Mouse (Mus musculus): ENCODE measurements around the gene Dlg5.

Gene Dlg5

GRCm38 (mm10) chr14:24245177-24246081, at the start of gene Dlg5:
Dlg5 (minus strand) TSS chr14:24245920.
- DNase-seq (ENCODE audit: low spot score in 2 of 2) = no peak

DNA sequence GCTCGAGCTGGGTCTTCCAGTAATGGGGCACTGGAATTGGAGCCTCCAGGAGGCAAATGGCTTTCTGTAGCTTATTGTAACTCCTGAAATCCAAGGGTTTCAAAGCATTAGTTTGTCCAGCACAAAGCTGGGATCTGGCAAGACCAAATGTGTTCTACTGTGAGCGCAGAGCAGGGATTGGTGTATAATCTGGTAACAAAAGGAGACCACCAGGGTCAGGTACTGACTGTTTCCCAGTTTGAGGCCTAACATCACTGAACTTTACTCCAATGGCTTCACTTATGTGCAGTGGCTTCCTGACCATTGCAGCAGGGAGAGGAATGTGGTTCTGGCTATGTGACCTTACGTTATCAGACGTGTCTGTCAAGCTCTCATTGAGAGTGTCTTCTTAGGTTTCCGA, 47.9 kb upstream of the Dlg5 start:
- no peak for DNase-seq (ENCODE audit: low spot score in 2 of 2)

- no peak for DNase-seq (ENCODE audit: low spot score in 2 of 2)
Measured at GRCm38 (mm10) chr14:24292914-24293313, 47.2 kb upstream of the Dlg5 start, which contains the start of gene E330034G19Rik. E330034G19Rik (plus strand) TSS chr14:24293214.

DNA sequence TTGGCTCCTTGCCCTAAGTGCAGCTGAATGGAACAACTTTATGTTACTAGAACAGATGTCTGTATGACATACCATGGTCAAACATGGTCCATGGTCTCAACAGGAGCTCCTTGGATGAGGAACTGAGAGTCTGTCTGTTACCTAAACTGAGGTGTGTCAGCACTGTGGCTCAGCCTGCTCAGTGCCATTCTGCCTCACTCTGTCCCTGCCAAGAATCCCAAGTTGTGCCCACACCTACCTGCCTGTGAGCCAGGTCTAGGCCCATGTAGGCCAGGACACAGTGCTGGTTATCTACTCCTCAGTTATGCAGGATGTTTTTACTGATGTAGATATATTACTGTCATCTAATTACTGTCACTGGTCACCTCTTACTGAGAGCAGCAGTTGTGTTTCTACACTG, 45.0 kb upstream of the Dlg5 start:
- DNase-seq (ENCODE audit: low spot score in 2 of 2) = no peak

GRCm38 (mm10) chr14:24286136-24286535, 40.4 kb upstream of the Dlg5 start:
- no peak for DNase-seq (ENCODE audit: low spot score in 2 of 2)

- no peak for DNase-seq (ENCODE audit: low spot score in 2 of 2)
Measured at GRCm38 (mm10) chr14:24282276-24282675, 36.6 kb upstream of the Dlg5 start.

DNA sequence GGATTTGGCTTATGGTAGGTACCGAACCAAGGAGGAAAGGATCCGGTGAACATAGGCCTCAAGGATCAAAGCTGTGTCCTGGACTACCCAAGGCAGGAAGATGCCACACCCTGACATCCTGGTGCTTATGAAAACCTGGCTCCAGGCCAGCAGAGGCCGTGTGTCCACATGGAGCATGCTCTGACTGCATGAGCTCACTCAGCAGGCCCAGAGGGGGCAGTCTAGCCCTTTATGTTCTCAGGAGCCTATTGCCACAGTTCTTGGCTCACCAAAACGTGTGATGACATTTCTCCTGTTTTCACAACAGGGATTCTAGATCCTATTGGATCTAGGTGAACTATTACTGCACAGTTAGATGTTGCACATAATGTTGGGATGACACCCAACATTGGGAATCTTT, 35.6 kb upstream of the Dlg5 start:
- DNase-seq (ENCODE audit: low spot score in 2 of 2) = no peak

DNA sequence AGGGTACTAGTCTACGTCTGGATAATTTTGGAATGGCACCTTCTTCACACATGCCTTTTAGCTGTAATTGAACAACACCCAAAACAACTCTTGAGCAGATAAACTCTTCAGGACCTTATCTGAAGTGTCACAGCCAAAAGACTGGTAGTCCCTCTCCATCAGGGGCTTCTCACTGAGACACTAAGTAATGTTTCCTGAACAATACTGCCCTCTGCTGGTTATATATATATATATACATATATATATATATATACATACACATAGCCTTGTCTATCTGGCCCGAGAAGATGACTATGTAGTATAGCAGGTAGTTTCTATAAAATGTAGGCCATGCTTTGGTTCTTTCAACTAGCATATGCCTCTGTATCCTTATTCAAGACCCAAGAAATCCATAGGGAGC, 29.8 kb upstream of the Dlg5 start:
- no peak for DNase-seq (ENCODE audit: low spot score in 2 of 2)

DNA sequence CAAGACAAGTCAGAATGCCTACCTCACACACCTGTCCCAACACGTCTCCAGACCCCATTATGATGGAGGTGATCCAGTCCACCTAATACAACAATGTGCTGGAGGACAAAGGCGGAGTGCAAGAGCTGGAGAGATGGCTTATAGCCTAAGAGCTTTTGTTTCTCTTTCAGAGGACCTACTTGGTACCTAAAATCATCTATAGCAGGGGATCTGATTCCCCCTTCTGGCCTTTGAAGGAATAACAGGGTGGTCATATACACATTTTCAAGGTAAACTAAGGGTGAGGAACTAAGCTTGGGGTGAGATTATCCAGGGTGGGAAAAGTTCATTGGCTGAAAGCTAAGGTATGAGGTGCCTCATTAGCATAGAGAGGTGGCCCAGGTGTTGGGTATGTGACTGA, 27.9 kb upstream of the Dlg5 start:
- no peak for DNase-seq (ENCODE audit: low spot score in 2 of 2)

- no peak for DNase-seq (ENCODE audit: low spot score in 2 of 2)
Measured at GRCm38 (mm10) chr14:24269571-24269970, 23.9 kb upstream of the Dlg5 start.

GRCm38 (mm10) chr14:24262915-24263314, 17.2 kb upstream of the Dlg5 start:
- no peak for DNase-seq (ENCODE audit: low spot score in 2 of 2)

DNA sequence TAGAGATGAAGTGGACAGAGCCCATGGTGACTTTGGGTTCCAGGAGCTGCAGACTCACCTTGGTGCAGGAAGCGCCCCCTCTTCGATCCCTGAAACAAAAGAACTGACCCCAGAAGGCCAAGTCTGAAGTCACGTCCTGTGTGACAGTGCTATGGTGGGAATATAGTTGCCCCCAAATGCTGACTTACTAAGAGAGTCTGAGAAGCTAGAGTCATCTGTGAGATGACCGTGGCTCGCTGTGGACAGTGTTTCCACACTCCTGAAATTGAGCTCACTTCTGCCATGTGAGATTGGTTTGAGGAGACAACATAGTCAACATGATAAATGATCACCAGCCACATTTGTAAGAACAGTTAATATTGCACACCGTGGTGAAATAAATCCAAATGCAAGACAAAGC, 16.7 kb upstream of the Dlg5 start:
- DNase-seq (ENCODE audit: low spot score in 2 of 2) = no peak

DNA sequence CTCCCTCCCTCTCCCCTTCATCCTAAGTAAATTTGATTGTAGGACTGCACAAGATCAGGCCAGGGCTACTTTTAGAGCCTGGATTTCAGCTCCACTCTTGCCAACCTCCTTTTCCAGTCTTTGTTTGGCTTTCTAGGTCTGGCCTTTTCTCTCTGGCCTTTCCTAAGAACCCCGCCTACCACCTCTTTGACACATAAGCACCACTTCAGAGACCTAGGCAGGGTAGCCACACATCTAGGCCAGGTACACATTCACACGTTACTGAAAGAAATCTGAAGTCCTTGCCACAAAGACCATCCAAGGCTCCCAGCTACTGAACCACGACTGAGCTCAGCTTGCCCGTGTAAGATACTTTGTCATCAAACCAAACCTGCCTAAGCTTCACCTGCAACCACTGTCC, 14.7 kb upstream of the Dlg5 start:
- DNase-seq (ENCODE audit: low spot score in 2 of 2) = no peak

- DNase-seq (ENCODE audit: low spot score in 2 of 2) = no peak
Measured at GRCm38 (mm10) chr14:24255956-24256355, 10.2 kb upstream of the Dlg5 start.

DNA sequence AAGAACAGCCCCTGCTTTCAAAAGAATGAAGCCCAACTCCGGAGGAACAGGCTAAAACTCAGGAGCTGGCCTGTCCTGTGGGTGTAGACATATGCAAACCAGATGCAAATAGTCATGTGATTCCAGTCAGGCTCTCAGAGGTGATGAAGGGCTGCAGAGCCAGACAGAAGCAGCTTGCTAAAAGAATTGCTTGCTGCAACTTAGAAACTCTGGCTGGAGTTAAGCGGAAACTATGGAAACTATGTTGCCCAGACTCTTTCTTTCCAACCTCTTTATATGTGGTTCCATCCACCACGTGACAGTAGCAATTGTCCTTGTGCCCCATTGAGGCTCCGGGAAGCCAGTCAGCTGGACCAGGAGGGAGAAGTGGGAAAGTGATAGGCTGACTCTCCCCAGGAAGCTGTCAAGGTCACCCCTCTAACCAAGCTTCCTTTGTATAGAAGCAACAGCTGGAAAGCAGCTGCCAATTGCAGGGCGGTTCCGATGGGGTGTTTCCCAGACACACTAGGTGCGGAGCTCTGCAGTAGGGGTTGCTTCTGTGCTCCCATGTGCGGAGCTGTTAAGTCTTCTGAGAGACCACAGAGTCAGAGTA, 8.0 kb upstream of the Dlg5 start:
- no peak for DNase-seq (ENCODE audit: low spot score in 2 of 2)

DNA sequence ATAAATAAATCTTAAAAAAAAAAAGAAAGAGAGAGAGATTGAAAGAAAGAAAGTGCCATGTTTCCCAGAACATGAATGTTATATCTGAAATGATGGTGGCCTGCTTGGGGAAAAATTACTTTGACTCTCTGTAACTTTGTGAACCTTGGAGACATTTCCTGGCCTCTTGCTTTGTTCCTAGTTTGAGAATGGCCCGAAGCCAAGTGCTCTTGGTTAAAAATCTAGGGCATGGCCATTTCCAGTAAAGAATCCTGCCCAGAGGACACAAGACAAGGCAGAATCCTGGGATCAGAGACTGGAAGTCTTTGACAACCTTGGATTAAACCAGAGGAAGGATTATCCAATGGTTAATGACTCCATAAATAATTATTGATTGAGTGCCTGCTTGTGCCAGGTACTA, 5.6 kb upstream of the Dlg5 start:
- no peak for DNase-seq (ENCODE audit: low spot score in 2 of 2)

DNA sequence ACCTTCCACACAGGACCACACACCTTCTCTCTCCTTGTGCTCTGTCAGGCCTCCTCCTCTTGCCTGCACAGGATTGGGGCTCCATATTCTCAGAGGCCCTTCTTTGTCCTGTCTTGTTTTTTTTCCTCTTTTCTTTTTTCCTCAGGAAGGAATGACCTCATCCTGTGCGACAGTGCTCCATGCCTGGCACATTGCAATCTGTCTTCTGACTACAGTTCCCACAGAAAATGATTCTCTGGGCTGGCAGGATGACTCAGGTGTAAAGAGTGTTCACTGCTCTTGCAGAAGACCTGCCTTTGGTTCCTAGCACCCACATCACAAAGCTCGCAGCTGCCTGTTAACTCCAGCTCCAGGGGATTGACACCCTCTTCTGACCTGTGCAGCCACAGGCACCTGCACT, 4.2 kb upstream of the Dlg5 start:
- DNase-seq (ENCODE audit: low spot score in 2 of 2) = no peak

DNA sequence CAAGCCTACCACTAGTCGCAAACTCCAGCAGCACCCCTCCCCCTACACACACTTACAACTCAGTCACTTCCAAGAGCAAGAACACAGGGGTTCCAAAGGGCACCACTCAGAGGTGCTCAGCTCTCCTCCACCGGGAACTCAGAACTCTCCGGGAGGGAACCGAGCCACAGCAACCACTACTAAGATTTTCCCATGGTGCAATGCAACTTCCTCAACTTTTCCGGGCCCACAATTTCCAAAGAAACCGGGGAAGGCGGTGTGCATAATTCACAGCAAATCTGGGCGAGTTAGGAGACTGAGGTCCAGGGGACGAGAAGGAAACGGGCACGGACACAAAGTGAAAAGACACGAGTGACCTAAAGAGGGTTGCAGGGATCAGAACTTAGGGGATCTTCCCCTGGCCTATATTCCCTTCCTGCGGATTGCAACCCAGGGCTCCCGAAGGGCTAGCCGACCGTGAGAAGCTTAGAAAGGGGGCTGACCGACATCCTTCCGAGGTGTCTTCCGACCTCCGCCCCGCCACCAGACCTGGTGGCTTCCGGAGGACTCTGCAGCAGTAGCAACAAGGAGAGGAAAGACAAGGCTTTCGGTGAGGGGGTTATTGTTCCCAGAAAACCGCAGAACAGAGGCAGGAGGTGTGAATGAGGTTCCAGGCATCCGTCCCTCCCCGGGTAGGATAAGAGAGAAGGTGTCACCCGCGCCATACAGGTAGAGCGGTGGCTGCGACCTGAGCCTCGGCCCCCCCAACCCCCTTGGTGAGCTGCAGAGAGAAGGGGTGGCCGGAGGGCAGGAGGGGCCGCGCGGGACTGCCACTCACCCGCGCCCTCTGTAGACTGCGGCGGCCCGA, 1.2 kb downstream of the Dlg5 start:
- no peak for DNase-seq (ENCODE audit: low spot score in 2 of 2)

DNA sequence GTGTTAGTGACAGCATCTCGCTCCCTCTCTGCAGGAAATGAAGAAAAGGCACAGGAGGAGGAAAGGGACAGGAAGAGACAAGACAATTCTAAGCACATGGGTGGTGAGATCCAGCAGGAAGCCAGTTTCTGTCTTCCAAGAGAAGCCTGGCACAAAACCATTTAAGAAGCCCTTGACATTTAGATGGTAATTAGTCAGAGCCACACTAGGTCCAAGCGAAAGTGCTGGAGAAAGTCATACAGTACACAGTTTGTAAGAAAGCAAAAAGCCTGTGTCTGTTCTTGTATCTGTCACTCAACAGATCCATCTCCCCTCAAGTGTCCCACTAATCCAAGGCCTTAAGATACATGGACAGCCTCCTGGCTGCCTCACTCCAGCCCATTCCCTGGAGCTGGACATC, 3.7 kb downstream of the Dlg5 start:
- no peak for DNase-seq (ENCODE audit: low spot score in 2 of 2)

GRCm38 (mm10) chr14:24240831-24241230, 4.9 kb downstream of the Dlg5 start:
- no peak for DNase-seq (ENCODE audit: low spot score in 2 of 2)

GRCm38 (mm10) chr14:24239651-24240050, 6.1 kb downstream of the Dlg5 start:
- DNase-seq (ENCODE audit: low spot score in 2 of 2) = no peak

DNA sequence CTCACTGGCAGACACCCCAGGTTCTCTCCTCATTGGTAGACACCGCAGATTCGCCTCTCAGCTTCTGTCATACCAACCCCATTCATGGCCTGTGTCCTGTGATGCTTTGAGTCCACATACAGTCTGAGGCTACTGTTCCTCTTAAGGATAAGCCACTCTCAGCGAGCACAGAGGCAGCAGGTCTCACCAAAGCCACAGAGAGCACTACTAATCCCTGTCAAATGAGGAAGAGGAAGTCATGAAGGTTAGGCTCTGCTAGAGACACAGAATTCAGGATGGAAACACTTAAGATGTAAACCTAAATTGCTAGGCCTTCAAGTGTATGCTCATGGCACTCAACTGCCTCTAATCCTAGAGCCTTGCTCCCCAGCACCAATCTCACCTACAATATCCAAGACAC, 9.8 kb downstream of the Dlg5 start:
- DNase-seq (ENCODE audit: low spot score in 2 of 2) = no peak
